Comparison of ENCODE assay signal across 9 mouse cellular contexts in the genomic region with DNA sequence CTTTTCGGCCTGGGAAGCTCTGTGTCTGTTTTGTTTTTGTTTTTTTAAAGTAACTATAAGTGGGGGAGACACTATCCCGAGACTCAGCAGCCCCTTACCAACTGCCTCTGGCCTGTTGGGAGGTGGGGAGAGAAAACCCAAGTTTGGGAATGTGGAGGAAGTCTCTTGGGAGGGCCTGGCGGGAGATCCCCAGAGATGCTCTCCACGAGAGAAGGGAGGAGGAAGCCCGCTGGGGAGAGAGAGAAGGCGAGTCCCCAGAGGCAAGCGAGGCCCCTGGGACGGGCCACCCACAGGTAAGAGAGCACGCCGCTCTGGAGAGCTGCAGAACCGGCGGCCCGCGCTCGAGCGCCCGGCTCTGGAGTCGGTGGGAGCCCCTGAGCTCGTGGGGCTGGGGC. TPM values are rescaled to one million over a fixed set of nuclear protein-coding genes. Genes with fewer than 3 reads are reported as not detected.
DNase-seq lines count a peak whose midpoint lies in the region; ATAC-seq lines count a peak whose summit lies in the region.
"Had no signal": no experiment of that assay in that cellular context is flagged by ENCODE, and none has a peak within 500 bp of the region (broad histone marks: within the 10 kb centered on the region; RNA-seq: fewer than 3 reads in every experiment).

No protein-coding gene starts in this region.

- peaks cover 100% of the 10 kb centered on the region for H3K27me3 ChIP-seq in heart, embryonic 15.5 days
- H3K27me3 ChIP-seq in forebrain, embryonic 14.5 days (replicated peaks; ENCODE audit: control insufficient read depth, insufficient read depth, low read length), result peaks cover 86% of the 10 kb centered on the region
- H3K27me3 ChIP-seq in midbrain, embryonic 11.5 days (ENCODE audit: control insufficient read depth, insufficient read depth, low read length), result peaks cover 99% of the 10 kb centered on the region

- peak overlapping the region; percentile 53 for H3K4me2 ChIP-seq in heart, embryonic 15.5 days
- peak overlapping the region; percentile 51 for H3K4me2 ChIP-seq in forebrain, embryonic 14.5 days (ENCODE audit: low read length)
- no peak overlapping the region for H3K4me2 ChIP-seq in midbrain, embryonic 11.5 days

- H3K4me3 ChIP-seq in heart, embryonic 15.5 days, result peak overlapping the region; percentile 31
- H3K4me3 ChIP-seq in forebrain, embryonic 14.5 days (ENCODE audit: low read depth, low read length), result peak overlapping the region; percentile 53
- no peak overlapping the region for H3K4me3 ChIP-seq in midbrain, embryonic 11.5 days (ENCODE audit: low read depth, low read length)

- intact Hi-C loops in heart, postnatal 14 days (cut with DNase I), result no loop called here

- H3K4me1 ChIP-seq in heart, embryonic 15.5 days (replicated peaks), result peaks cover 22% of the 10 kb centered on the region
- H3K4me1 ChIP-seq in forebrain, embryonic 14.5 days (ENCODE audit: control insufficient read depth, insufficient read depth, low read length), result peaks cover 9% of the 10 kb centered on the region; the same call in 1 of the 2 replicates
- peaks cover 16% of the 10 kb centered on the region for H3K4me1 ChIP-seq in midbrain, embryonic 11.5 days (ENCODE audit: control insufficient read depth, insufficient read depth, low read length)

- no peak for DNase-seq in heart, postnatal 14 days
- DNase-seq in cerebellum, adult 9-11 months, result peak; percentile 57
- no peak for DNase-seq in forebrain, embryonic 14.5 days (ENCODE audit: low spot score)
- DNase-seq in midbrain, embryonic 11.5 days (ENCODE audit: low spot score, missing footprints), result peak; percentile 89
- DNase-seq in lung, postnatal 14 days, result no peak

- ATAC-seq in heart, embryonic 15.5 days (replicated peaks; ENCODE audit: insufficient number of reproducible peaks, insufficient read depth, low FRiP score, low read depth), result no peak
- ATAC-seq in forebrain, embryonic 14.5 days, result no peak
- ATAC-seq in midbrain, embryonic 11.5 days (ENCODE audit: low FRiP score), result no peak
- ATAC-seq in megakaryocyte, adult 5-6 weeks (ENCODE audit: poor library complexity, severe bottlenecking), result no peak
- ATAC-seq in CD4-positive, CD25-positive, alpha-beta regulatory T cell, adult 4 months, result no peak

- WGBS in heart, embryonic 15.5 days, result 2% methylated on average over 19 of the region's 19 CpGs
- under 1% methylated on average over 19 of the region's 19 CpGs for WGBS in forebrain, embryonic 14.5 days
- under 1% methylated on average over 18 of the region's 19 CpGs for WGBS in midbrain, embryonic 11.5 days

- no peaks in the 10 kb centered on the region for H3K36me3 ChIP-seq in heart, embryonic 15.5 days
- H3K36me3 ChIP-seq in forebrain, embryonic 14.5 days (ENCODE audit: control insufficient read depth, insufficient read depth, low read length), result 0 out of 2 replicates have a peak, but pooled peaks cover 16% of the 10 kb centered on the region
- no peaks in the 10 kb centered on the region for H3K36me3 ChIP-seq in midbrain, embryonic 11.5 days (ENCODE audit: control insufficient read depth, insufficient read depth, low read length)

- no peaks in the 10 kb centered on the region for H3K9me3 ChIP-seq in heart, embryonic 15.5 days (replicated peaks)
- H3K9me3 ChIP-seq in forebrain, embryonic 14.5 days (replicated peaks; ENCODE audit: control insufficient read depth, low read length), result no peaks in the 10 kb centered on the region
- no peaks in the 10 kb centered on the region for H3K9me3 ChIP-seq in midbrain, embryonic 11.5 days (ENCODE audit: control insufficient read depth, low read length)

- H3K27ac ChIP-seq in heart, embryonic 15.5 days, result no peak overlapping the region
- H3K27ac ChIP-seq in forebrain, embryonic 14.5 days (ENCODE audit: low read depth, low read length), result peak overlapping the region; percentile 98
- H3K27ac ChIP-seq in midbrain, embryonic 11.5 days (ENCODE audit: low read depth, low read length), result no peak overlapping the region

- no peak overlapping the region for H3K9ac ChIP-seq in heart, embryonic 15.5 days
- peak overlapping the region; percentile 90 for H3K9ac ChIP-seq in forebrain, embryonic 14.5 days (ENCODE audit: low read length)
- no peak overlapping the region for H3K9ac ChIP-seq in midbrain, embryonic 11.5 days (ENCODE audit: low read length)

RNA-seq across cellular contexts. Expression of gene Neurod2, which starts 2.7 kb away (rescaled TPM):
- polyA plus RNA-seq in heart, embryonic 15.5 days (2015; fragmentation: Nextera tagmentation; extraction: Ambion mirVana), result 0.04 TPM in 1 of 2 replicates, not detected in the other
- total RNA-seq in heart, postnatal 14 days (2021), result not detected
- 64.1 and 90.9 TPM in 2 replicates for polyA plus RNA-seq in forebrain, embryonic 14.5 days (2014; fragmentation: Nextera tagmentation; extraction: Ambion mirVana)
- 0.15 and 0.17 TPM in 2 replicates for polyA plus RNA-seq in midbrain, embryonic 11.5 days (2014; fragmentation: Nextera tagmentation; extraction: Ambion mirVana)
- total RNA-seq in megakaryocyte, adult 5-6 weeks (2015), result not detected in 2 replicates
- total RNA-seq in megakaryocyte, adult 5-6 weeks (2017), result not detected in 2 replicates
- polyA plus RNA-seq in CD4-positive, CD25-positive, alpha-beta regulatory T cell, adult 4 months (2017; shearing (Covaris generic)), result not detected
- total RNA-seq: megakaryocyte progenitor cell, adult 5-6 weeks had no signal

RNA-seq across cellular contexts. Expression of gene Ppp1r1b, which starts 21.5 kb away (rescaled TPM):
- polyA plus RNA-seq in heart, embryonic 15.5 days (2015; fragmentation: Nextera tagmentation; extraction: Ambion mirVana), result 60.9 and 62.5 TPM in 2 replicates
- total RNA-seq in heart, postnatal 14 days (2021), result 1 to 10 TPM; 1.8 to 3.0 TPM
- 33.1 and 42.2 TPM in 2 replicates for polyA plus RNA-seq in forebrain, embryonic 14.5 days (2014; fragmentation: Nextera tagmentation; extraction: Ambion mirVana)
- polyA plus RNA-seq in midbrain, embryonic 11.5 days (2014; fragmentation: Nextera tagmentation; extraction: Ambion mirVana), result 0.78 and 0.91 TPM in 2 replicates
- not detected in 2 replicates for total RNA-seq in megakaryocyte, adult 5-6 weeks (2015)
- not detected in 2 replicates for total RNA-seq in megakaryocyte, adult 5-6 weeks (2017)
- polyA plus RNA-seq in CD4-positive, CD25-positive, alpha-beta regulatory T cell, adult 4 months (2017; shearing (Covaris generic)), result not detected
- total RNA-seq: megakaryocyte progenitor cell, adult 5-6 weeks had no signal

RNA-seq across cellular contexts. Expression of gene Stard3, which starts 31.4 kb away (rescaled TPM):
- 33.9 and 40.5 TPM in 2 replicates for polyA plus RNA-seq in heart, embryonic 15.5 days (2015; fragmentation: Nextera tagmentation; extraction: Ambion mirVana)
- 10 to 100 TPM; 21.7 to 23.3 TPM for total RNA-seq in heart, postnatal 14 days (2021)
- polyA plus RNA-seq in forebrain, embryonic 14.5 days (2014; fragmentation: Nextera tagmentation; extraction: Ambion mirVana), result 43.8 and 46.6 TPM in 2 replicates
- 39.7 and 41.5 TPM in 2 replicates for polyA plus RNA-seq in midbrain, embryonic 11.5 days (2014; fragmentation: Nextera tagmentation; extraction: Ambion mirVana)
- 24.0 and 28.5 TPM in 2 replicates for total RNA-seq in megakaryocyte, adult 5-6 weeks (2015)
- 36.0 and 39.9 TPM in 2 replicates for total RNA-seq in megakaryocyte, adult 5-6 weeks (2017)
- polyA plus RNA-seq in CD4-positive, CD25-positive, alpha-beta regulatory T cell, adult 4 months (2017; shearing (Covaris generic)), result 10 to 100 TPM; 41.2 to 63.9 TPM

RNA-seq across cellular contexts. Expression of gene Tcap, which starts 56.9 kb away (rescaled TPM):
- 154 and 158 TPM in 2 replicates for polyA plus RNA-seq in heart, embryonic 15.5 days (2015; fragmentation: Nextera tagmentation; extraction: Ambion mirVana)
- 100 to 1,000 TPM; 841 to 967 TPM for total RNA-seq in heart, postnatal 14 days (2021)
- 0.23 TPM in 1 of 2 replicates, not detected in the other for polyA plus RNA-seq in forebrain, embryonic 14.5 days (2014; fragmentation: Nextera tagmentation; extraction: Ambion mirVana)
- polyA plus RNA-seq in midbrain, embryonic 11.5 days (2014; fragmentation: Nextera tagmentation; extraction: Ambion mirVana), result not detected in 2 replicates
- total RNA-seq in megakaryocyte, adult 5-6 weeks (2015), result not detected in 2 replicates
- total RNA-seq in megakaryocyte, adult 5-6 weeks (2017), result not detected in 2 replicates
- polyA plus RNA-seq in CD4-positive, CD25-positive, alpha-beta regulatory T cell, adult 4 months (2017; shearing (Covaris generic)), result not detected
- total RNA-seq: megakaryocyte progenitor cell, adult 5-6 weeks had no signal

RNA-seq across cellular contexts. Expression of gene Pnmt, which starts 59.5 kb away (rescaled TPM):
- polyA plus RNA-seq in heart, embryonic 15.5 days (2015; fragmentation: Nextera tagmentation; extraction: Ambion mirVana), result 0.52 and 0.57 TPM in 2 replicates
- total RNA-seq in heart, postnatal 14 days (2021), result under 1 TPM; 0.41 to 0.61 TPM
- polyA plus RNA-seq in forebrain, embryonic 14.5 days (2014; fragmentation: Nextera tagmentation; extraction: Ambion mirVana), result 0.32 and 0.36 TPM in 2 replicates
- not detected in 2 replicates for polyA plus RNA-seq in midbrain, embryonic 11.5 days (2014; fragmentation: Nextera tagmentation; extraction: Ambion mirVana)
- not detected in 2 replicates for total RNA-seq in megakaryocyte, adult 5-6 weeks (2015)
- total RNA-seq in megakaryocyte, adult 5-6 weeks (2017), result not detected in 2 replicates
- polyA plus RNA-seq in CD4-positive, CD25-positive, alpha-beta regulatory T cell, adult 4 months (2017; shearing (Covaris generic)), result not detected
- total RNA-seq: megakaryocyte progenitor cell, adult 5-6 weeks had no signal

Comparison
In these comparisons a context has a peak if more than half of its experiments do, and no peak if none do; other contexts are left out.
1. DNase-seq: peak in cerebellum, adult 9-11 months (single experiment) and midbrain, embryonic 11.5 days (single experiment); none in heart, postnatal 14 days (0 of 2), forebrain, embryonic 14.5 days (single experiment) and lung, postnatal 14 days (single experiment).
2. RNA of gene Neurod2, which starts 2.7 kb away (polyA plus RNA-seq): 64.1 to 90.9 TPM in forebrain, embryonic 14.5 days; 0.15 to 0.17 TPM in midbrain, embryonic 11.5 days, 0.04 TPM in heart, embryonic 15.5 days and not detected in CD4-positive, CD25-positive, alpha-beta regulatory T cell, adult 4 months; every median in the first group is over 10 times any median in the second.
3. RNA of gene Ppp1r1b, which starts 21.5 kb away (polyA plus RNA-seq): 60.9 to 62.5 TPM in heart, embryonic 15.5 days and 33.1 to 42.2 TPM in forebrain, embryonic 14.5 days; 0.78 to 0.91 TPM in midbrain, embryonic 11.5 days and not detected in CD4-positive, CD25-positive, alpha-beta regulatory T cell, adult 4 months; every median in the first group is over 10 times any median in the second.